Mouse (Mus musculus) C2C12 (cell line): ENCODE measurements around the gene Fancc. TPM values are rescaled to one million over a fixed set of nuclear protein-coding genes. Genes with fewer than 3 reads are reported as not detected.

Experiments used
- H3K27me3 ChIP-seq: one replicate; pipeline ENCODE4 v1.6.1; 2011; ENCODE audit not compliant: control insufficient read depth, insufficient read depth, insufficient read length
- H3K36me3 ChIP-seq: one replicate; pipeline ENCODE4 v1.6.1; 2011; ENCODE audit not compliant: control insufficient read depth, insufficient read depth
- H3K4me3 ChIP-seq: one replicate; pipeline ENCODE4 v1.5.1; 2011; ENCODE audit warnings: mild to moderate bottlenecking, control low read depth; ENCODE audit not compliant: poor library complexity, insufficient read depth, severe bottlenecking
- H3K79me2 ChIP-seq: one replicate; pipeline ENCODE4 v1.6.1; 2011; ENCODE audit not compliant: control insufficient read depth, insufficient read depth
- H3K79me3 ChIP-seq: one replicate; pipeline ENCODE4 v1.6.1; 2011; ENCODE audit warnings: low read depth, control low read depth
- H3ac ChIP-seq: one replicate; pipeline ENCODE3; 2011; ENCODE audit warnings: low read depth; ENCODE audit not compliant: control insufficient read depth, insufficient read length
- CEBPB ChIP-seq: IDR thresholded peaks from one replicate; pipeline ENCODE4 v1.6.1; 2011; ENCODE audit warnings: low read depth, mild to moderate bottlenecking, control low read depth, moderate library complexity
- CTCF ChIP-seq: IDR thresholded peaks from one replicate; pipeline ENCODE4 v1.5.1; 2011; ENCODE audit not compliant: control insufficient read depth, insufficient read depth, insufficient read length
- FOSL1 ChIP-seq: IDR thresholded peaks from one replicate; pipeline ENCODE4 v1.8.0; 2011; ENCODE audit warnings: mild to moderate bottlenecking, low read length; ENCODE audit not compliant: poor library complexity, insufficient read depth, severe bottlenecking
- MAX ChIP-seq: IDR thresholded peaks from one replicate; pipeline ENCODE4 v1.6.1; 2011; ENCODE audit warnings: mild to moderate bottlenecking, control low read depth
- MYOD1 ChIP-seq: IDR thresholded peaks from one replicate; pipeline ENCODE4 v1.6.1; 2011; ENCODE audit warnings: low read depth; ENCODE audit not compliant: control insufficient read depth, insufficient read length
- MYOG ChIP-seq: IDR thresholded peaks from one replicate; pipeline ENCODE4 v1.6.1; 2011; ENCODE audit not compliant: control insufficient read depth, insufficient read length; ENCODE audit errors: extremely low read depth
- USF1 ChIP-seq: IDR thresholded peaks from one replicate; pipeline ENCODE4 v1.6.1; 2011; ENCODE audit warnings: low read depth, mild to moderate bottlenecking, control low read depth, moderate library complexity
- polyA plus RNA-seq: library from polyadenylated mRNA; unstranded; fragments of >200 nt; fragmentation: generic; extraction: Trizol; gene quantifications from one replicate; pipeline ENCODE4 v1.2.1, GENCODE M21; 2012; ENCODE audit warnings: missing spikeins

The Fancc gene
- polyA plus RNA-seq, 1 experiment: 9.3 TPM

GRCm38 (mm10) chr13:63305160-63306011, 191.7 kb downstream of the Fancc start:
- Histone ChIP-seq H3K79me2 (no peaks in the 10 kb centered on the region), H3ac (no peak overlapping the region), H3K4me3 (no peak overlapping the region), H3K27me3 (no peaks in the 10 kb centered on the region), H3K79me3 (no peaks in the 10 kb centered on the region), H3K36me3 (peaks cover 55% of the 10 kb centered on the region)
- TF ChIP-seq MYOG (no peak), CTCF (no peak), FOSL1 (no peak), CEBPB (no peak), MYOD1 (no peak), MAX (no peak), USF1 (no peak)

- TF ChIP-seq FOSL1 (no peak), MYOG (no peak), MYOD1 (no peak), MAX (no peak), CTCF (no peak), USF1 (no peak), CEBPB (no peak)
- Histone ChIP-seq H3K4me3 (no peak overlapping the region), H3K79me3 (no peaks in the 10 kb centered on the region), H3ac (no peak overlapping the region), H3K27me3 (no peaks in the 10 kb centered on the region), H3K36me3 (peaks cover 61% of the 10 kb centered on the region), H3K79me2 (no peaks in the 10 kb centered on the region)
Observed at GRCm38 (mm10) chr13:63304799-63305159, 192.3 kb downstream of the Fancc start.

DNA sequence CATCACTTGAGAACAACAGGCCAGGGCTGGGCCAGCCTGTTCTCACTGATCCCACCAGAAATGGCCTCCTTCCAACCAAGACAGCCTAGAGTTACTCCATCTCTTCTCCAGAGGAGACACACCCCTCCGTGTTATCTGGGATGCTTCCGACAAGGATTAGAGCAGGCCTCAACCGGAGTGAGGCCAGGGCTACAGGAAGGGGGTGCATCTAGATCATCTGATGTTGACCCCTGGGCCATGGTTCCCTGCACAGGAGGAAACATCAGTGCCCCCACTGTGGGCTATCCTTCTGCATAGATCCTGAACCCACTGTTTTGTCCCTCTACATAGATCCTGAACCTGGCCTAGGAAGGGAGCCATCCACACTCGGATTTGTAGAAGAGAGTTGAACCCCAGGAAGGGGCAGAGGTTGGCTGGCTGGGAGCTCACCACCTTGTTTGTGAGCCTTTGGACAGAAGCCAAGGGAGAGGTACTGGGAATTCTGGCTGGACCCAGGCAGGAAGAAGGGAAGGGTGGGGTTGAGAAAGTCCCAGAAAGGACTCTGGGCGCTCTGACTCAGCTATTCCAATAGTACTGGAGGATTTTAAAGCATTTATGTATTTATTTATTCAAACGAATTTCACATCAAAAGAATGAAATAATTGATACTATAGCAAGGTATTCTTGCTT, 192.8 kb downstream of the Fancc start:
- Histone ChIP-seq H3K27me3 (no peaks in the 10 kb centered on the region), H3ac (no peak overlapping the region), H3K79me3 (no peaks in the 10 kb centered on the region), H3K36me3 (peaks cover 65% of the 10 kb centered on the region), H3K79me2 (no peaks in the 10 kb centered on the region), H3K4me3 (no peak overlapping the region)
- no peak for TF ChIP-seq MAX
- no peak for TF ChIP-seq MYOG
- no peak for TF ChIP-seq MYOD1
- no peak for TF ChIP-seq USF1
- TF ChIP-seq CTCF: no peak

DNA sequence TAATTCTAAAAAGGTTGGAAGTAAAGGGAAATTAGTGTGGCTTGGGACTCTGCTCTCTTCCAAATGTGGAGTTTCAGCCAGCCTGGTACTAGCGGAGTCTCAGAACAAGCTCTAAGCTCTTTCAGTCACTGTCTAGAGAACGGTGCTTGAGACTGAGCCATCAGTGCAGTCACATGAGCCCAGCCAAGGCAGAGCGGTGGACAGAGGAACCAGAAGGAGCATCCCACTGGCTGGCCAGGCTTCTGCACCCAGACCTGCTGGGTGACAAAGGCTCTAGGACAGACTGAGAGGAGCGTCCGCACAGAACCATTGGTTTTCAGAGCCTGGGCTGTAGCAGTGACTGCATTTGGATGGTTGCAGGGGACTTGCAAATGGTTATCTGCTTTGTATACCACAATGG, 194.7 kb downstream of the Fancc start:
- Histone ChIP-seq H3K4me3 (no peak overlapping the region), H3K79me2 (peaks cover 17% of the 10 kb centered on the region), H3K79me3 (no peaks in the 10 kb centered on the region), H3K27me3 (no peaks in the 10 kb centered on the region), H3ac (no peak overlapping the region), H3K36me3 (peaks cover 84% of the 10 kb centered on the region)
- no peak for TF ChIP-seq CTCF
- no peak for TF ChIP-seq FOSL1
- no peak for TF ChIP-seq MYOD1
- no peak for TF ChIP-seq MYOG
- no peak for TF ChIP-seq CEBPB

- no peaks in the 10 kb centered on the region for H3K79me3 ChIP-seq
- peaks cover 90% of the 10 kb centered on the region for H3K36me3 ChIP-seq
- no peak overlapping the region for H3K4me3 ChIP-seq
- H3ac ChIP-seq: no peak overlapping the region
- H3K79me2 ChIP-seq: peaks cover 17% of the 10 kb centered on the region
- TF ChIP-seq CTCF: no peak
- TF ChIP-seq MYOG: no peak
- TF ChIP-seq MYOD1: no peak
- TF ChIP-seq CEBPB: no peak
- no peak for TF ChIP-seq USF1
- TF ChIP-seq FOSL1: no peak
- TF ChIP-seq MAX: no peak
- no peaks in the 10 kb centered on the region for H3K27me3 ChIP-seq
Observed at GRCm38 (mm10) chr13:63301764-63302209, 195.3 kb downstream of the Fancc start.

DNA sequence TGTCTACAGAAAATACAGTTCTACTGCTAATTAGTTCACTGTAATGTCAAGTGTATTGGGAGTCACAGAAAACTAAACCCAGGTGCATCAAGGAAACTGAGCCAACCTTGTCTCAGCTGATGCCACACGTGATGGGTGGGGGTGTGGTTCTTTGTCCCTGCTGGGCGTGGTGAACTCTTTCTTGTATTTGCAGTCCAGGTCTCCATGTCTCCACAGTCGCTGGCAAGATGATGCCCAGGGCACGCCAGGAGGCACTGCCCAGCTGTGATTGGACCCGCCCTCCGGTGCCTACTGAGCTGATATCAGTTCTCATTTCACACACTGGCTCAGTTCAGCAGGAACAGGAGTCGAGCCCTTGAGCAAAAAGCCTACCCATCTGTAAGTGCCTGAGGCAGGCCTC, 196.1 kb downstream of the Fancc start:
- Histone ChIP-seq H3K27me3 (no peaks in the 10 kb centered on the region), H3ac (no peak overlapping the region), H3K79me2 (peaks cover 26% of the 10 kb centered on the region), H3K4me3 (no peak overlapping the region), H3K36me3 (peaks cover 99% of the 10 kb centered on the region), H3K79me3 (no peaks in the 10 kb centered on the region)
- TF ChIP-seq MYOG: no peak
- TF ChIP-seq FOSL1: no peak
- TF ChIP-seq MYOD1: no peak
- no peak for TF ChIP-seq CEBPB
- TF ChIP-seq MAX: no peak
- TF ChIP-seq USF1: peak; percentile 25
